In genomic region chr17:71190589-71190988, GRCm38 (mm10) we compare ENCODE assay signal across 12 mouse cellular contexts. TPM values are rescaled to one million over a fixed set of nuclear protein-coding genes. Genes with fewer than 3 reads are reported as not detected.
DNase-seq lines count a peak whose midpoint lies in the region; ATAC-seq lines count a peak whose summit lies in the region.
"Had no signal": no experiment of that assay in that cellular context is flagged by ENCODE, and none has a peak within 500 bp of the region (broad histone marks: within the 10 kb centered on the region; RNA-seq: fewer than 3 reads in every experiment).

No protein-coding gene starts in this region.

- 0 out of 2 replicates have a peak, but pooled peaks have one; percentile 11 for ATAC-seq in megakaryocyte progenitor cell, adult 5-6 weeks (replicated peaks; ENCODE audit: poor library complexity)
- ATAC-seq in midbrain, embryonic 11.5 days (ENCODE audit: low FRiP score) = no peak
- ATAC-seq: hindbrain, postnatal 0 days had no signal

- 94% methylated on average over 7 of the region's 7 CpGs for WGBS in midbrain, embryonic 11.5 days

- H3K27ac ChIP-seq in midbrain, embryonic 11.5 days (ENCODE audit: low read depth, low read length) = no peak overlapping the region
- H3K27ac ChIP-seq: hindbrain, postnatal 0 days; limb, embryonic 13.5 days; midbrain, embryonic 12.5 days had no signal

- H3K9ac ChIP-seq in midbrain, embryonic 11.5 days (ENCODE audit: low read length) = no peak overlapping the region
- H3K9ac ChIP-seq: limb, embryonic 13.5 days; midbrain, embryonic 12.5 days had no signal

- H3K4me2 ChIP-seq in midbrain, embryonic 11.5 days = no peak overlapping the region
- H3K4me2 ChIP-seq: limb, embryonic 13.5 days; midbrain, embryonic 12.5 days had no signal

- peaks cover 3% of the 10 kb centered on the region; the same call in 1 of the 2 replicates for H3K9me3 ChIP-seq in midbrain, embryonic 11.5 days (ENCODE audit: control insufficient read depth, low read length)
- H3K9me3 ChIP-seq: midbrain, embryonic 12.5 days had no signal

- no peaks in the 10 kb centered on the region for H3K27me3 ChIP-seq in midbrain, embryonic 11.5 days (ENCODE audit: control insufficient read depth, insufficient read depth, low read length)
- H3K27me3 ChIP-seq: limb, embryonic 13.5 days; midbrain, embryonic 12.5 days had no signal

- no peaks in the 10 kb centered on the region for H3K36me3 ChIP-seq in midbrain, embryonic 11.5 days (ENCODE audit: control insufficient read depth, insufficient read depth, low read length)
- H3K36me3 ChIP-seq: midbrain, embryonic 12.5 days had no signal

- peak; percentile 12 for DNase-seq in 3T3-L1 (ENCODE audit: low read depth, low spot score)
- peak; percentile 73 for DNase-seq in A20 (ENCODE audit: low read depth, low spot score)
- peak; percentile 57 for DNase-seq in induced T-regulatory cell, adult 2 months (ENCODE audit: low read depth)
- DNase-seq in midbrain, embryonic 11.5 days (ENCODE audit: low spot score, missing footprints) = no peak
- no peak for DNase-seq in urinary bladder, postnatal 4 days (ENCODE audit: low spot score in 2 of 2)
- no peak for DNase-seq in left cerebral cortex, adult 9 months (ENCODE audit: low spot score in 2 of 2)
- DNase-seq: cerebellum, adult 18-20 months; thymus, postnatal 36 days had no signal

- no peak overlapping the region for H3K4me3 ChIP-seq in midbrain, embryonic 11.5 days (ENCODE audit: low read depth, low read length)
- H3K4me3 ChIP-seq: limb, embryonic 13.5 days; midbrain, embryonic 12.5 days had no signal

- H3K4me1 ChIP-seq in midbrain, embryonic 11.5 days (ENCODE audit: control insufficient read depth, insufficient read depth, low read length) = peaks cover under 1% of the 10 kb centered on the region

RNA-seq across cellular contexts. Expression of gene Lpin2, which starts 8.2 kb away (rescaled TPM):
- 18.9 and 26.4 TPM in 2 replicates for total RNA-seq in megakaryocyte progenitor cell, adult 5-6 weeks (2015)
- 26.1 and 47.3 TPM in 2 replicates for total RNA-seq in megakaryocyte progenitor cell, adult 5-6 weeks (2017)
- 31.6 and 35.4 TPM in 2 replicates for polyA plus RNA-seq in midbrain, embryonic 11.5 days (2014; fragmentation: Nextera tagmentation; extraction: Ambion mirVana)

Comparison
In these comparisons a context has a peak if more than half of its experiments do, and no peak if none do; other contexts are left out.
1. DNase-seq: peak in 3T3-L1 (single experiment), A20 (single experiment) and induced T-regulatory cell, adult 2 months (single experiment); none in midbrain, embryonic 11.5 days (single experiment), urinary bladder, postnatal 4 days (0 of 2) and left cerebral cortex, adult 9 months (0 of 2).